Mouse (Mus musculus): ENCODE measurements around the gene Vwa7. TPM values are rescaled to one million over a fixed set of nuclear protein-coding genes. Genes with fewer than 3 reads are reported as not detected.

Gene Vwa7
- total RNA-seq, 2 experiments from 2014 or later, result 0.15 to 0.22 TPM

- DNase-seq (ENCODE audit: low spot score in 2 of 2), result no peak
Measured at GRCm38 (mm10) chr17:35044904-35045806, 28.8 kb downstream of the Vwa7 start.

DNA sequence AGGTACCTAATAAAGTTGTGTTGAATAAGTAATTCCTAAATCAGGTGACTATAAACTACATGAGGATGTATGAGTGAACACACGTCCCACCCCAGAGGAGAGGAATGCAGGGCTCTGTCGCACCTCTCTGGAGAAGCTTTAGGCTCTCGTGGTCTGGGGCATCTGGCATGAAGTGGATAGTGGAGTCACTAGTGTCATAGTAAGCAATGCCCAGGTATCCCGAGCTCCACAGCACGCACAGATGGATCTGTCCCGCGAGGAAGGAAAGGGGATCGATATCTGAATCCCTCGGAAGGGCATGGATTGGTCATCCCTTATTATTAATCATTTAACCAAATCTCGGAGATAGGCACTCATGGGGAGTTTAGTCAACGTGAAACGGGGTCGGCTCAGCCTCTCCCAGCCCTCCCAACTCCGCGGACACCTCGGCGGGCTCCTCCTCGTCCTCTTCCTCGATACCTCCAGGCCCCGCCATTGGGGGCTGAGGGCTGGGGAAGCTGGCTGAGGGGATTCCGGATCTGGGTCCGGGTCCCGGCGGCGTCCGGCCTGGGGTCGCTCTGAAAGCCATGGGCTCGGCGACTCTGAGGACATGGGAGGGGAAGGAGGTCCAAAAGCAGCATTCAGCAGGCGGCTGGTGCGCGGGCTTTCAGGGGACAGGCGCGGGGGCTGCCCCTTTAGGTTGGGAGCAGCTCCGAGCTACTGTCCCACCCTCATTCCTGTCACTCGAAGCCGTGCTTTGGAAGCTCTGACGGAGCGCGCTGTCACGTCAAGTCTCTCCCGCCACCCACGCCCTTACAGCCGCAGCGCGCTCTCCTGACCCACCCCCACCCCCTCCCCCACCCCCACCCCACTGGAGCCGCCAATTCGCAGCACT is 29.7 kb downstream of the Vwa7 start:
- no peak for DNase-seq (ENCODE audit: low spot score in 2 of 2)

DNA sequence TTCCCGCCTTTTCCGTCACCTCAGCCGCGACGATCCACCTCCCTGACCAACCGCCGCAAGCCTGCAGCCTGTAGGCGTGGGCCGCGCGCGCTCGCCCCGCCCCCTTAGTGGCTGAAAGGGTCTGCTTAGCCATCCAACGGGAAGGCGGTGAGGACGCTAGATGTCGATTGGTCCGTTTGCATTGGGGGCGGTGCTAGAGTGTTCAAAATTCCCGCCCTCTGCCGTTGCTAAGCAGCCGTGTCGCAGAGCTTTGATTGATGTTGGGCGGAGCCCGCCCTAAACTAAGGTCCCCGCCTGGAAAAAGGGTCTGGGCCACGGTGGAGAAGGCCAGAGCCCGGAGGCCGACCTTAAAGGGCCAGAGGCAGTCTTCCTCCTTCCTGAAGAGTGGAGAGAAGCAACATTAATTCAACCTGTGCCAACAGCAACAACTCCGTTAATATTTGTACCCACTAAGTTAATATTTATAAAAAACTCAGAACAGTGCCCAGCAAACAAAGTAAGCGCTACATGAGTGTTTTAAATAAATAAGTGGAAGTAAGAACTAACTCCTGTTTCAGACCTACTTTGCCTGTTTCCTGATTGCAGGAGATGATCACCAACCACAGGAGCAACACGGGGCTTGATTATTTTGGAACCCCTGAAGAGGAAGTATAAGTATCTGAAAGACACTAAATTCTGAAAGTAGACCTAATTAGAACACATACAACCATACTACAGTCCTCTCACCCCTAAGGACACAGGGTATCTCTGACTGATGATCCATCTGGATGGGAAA is 30.5 kb downstream of the Vwa7 start, which contains the start of gene Msh5:
Msh5 (minus strand) TSS at position 65 of the 775 bp plus-strand sequence.
- peak; percentile 83 to 93 for DNase-seq (ENCODE audit: low spot score in 2 of 2)

DNA sequence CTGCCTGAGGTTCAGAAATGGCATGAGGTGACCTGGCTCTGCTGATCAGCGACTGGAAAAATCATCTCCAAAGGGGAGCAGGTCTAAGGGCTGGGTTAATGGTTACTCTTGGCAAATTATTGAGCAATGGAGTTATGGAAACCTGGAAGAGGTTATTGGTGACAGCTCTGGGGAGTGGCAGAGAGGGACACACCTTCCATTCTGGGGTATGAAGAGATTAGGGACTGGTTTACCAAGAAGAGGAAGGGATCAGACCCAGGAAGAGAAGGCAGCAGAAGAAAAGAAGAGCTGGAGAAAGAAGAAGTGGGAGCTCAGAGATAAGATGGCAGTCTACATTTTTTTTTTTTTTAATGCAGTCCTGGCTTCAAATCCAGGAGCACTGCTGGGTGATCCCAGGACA is 31.3 kb downstream of the Vwa7 start:
- DNase-seq (ENCODE audit: low spot score in 2 of 2), result no peak

- DNase-seq (ENCODE audit: low spot score in 2 of 2), result no peak
Measured at GRCm38 (mm10) chr17:35048149-35048931, 32.0 kb downstream of the Vwa7 start.

DNA sequence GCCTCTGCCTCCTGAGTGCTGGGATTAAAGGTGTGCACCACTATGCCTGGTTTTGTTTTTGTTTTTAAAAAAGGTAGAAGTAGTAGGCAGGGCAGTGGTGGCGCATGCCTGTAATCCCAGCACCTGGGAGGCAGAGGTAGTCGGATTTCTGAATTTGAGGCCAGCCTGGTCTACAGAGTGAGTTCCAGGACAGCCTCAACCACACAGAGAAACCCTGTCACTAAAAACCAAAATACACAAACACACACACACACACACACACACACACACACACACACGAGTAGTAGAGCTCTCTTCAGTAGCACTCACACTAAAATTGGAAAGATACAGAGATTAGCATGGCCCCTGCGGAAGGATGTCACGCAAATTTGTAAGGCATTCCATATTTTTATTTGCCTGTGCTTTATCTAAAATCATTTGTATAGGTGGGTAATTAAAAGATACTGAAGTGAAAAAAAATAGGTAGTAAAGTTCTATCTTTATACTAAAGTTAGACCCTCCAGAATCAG is 32.6 kb downstream of the Vwa7 start:
- no peak for DNase-seq (ENCODE audit: low spot score in 2 of 2)

GRCm38 (mm10) chr17:35049561-35050016 is 33.2 kb downstream of the Vwa7 start, which contains the start of gene Clic1:
Gene Clic1, plus strand, starts transcription at chr17:35049966.
- no peak for DNase-seq (ENCODE audit: low spot score in 2 of 2)

DNA sequence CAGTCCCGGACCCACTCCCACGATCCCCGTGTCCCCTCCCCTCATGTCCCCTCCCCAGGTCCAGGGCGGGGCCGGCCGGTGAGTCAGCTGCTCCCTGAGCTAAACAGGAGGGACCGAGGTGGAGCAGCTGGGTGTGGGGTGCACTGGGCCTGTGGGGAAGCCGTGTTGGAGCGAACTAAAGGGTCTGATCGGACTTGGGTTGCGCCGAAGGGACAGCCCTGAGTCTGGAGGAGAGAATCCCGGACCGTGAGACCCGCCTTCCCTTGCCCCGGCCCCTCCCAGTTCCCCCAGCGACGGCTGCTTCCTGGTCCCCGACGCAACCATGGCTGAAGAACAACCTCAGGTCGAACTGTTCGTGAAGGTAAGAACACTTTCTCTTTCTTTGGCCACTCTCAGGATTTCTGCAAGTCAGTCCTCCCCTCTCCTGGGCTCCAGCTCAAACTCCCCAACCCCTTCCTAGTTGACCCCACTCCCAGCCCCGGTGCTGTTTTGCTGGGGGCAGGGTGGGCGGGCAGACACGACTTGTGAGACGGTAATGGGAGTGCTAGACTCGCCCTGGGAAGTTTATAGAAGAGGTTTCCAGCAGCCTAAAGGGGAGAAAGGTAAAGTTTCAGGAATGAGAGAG is 33.9 kb downstream of the Vwa7 start:
- DNase-seq (ENCODE audit: low spot score in 2 of 2), result no peak

- DNase-seq (ENCODE audit: low spot score in 2 of 2), result no peak
Measured at GRCm38 (mm10) chr17:35051156-35052086, 35.0 kb downstream of the Vwa7 start.

- DNase-seq (ENCODE audit: low spot score in 2 of 2), result no peak
Measured at GRCm38 (mm10) chr17:35052271-35052798, 36.0 kb downstream of the Vwa7 start.

DNA sequence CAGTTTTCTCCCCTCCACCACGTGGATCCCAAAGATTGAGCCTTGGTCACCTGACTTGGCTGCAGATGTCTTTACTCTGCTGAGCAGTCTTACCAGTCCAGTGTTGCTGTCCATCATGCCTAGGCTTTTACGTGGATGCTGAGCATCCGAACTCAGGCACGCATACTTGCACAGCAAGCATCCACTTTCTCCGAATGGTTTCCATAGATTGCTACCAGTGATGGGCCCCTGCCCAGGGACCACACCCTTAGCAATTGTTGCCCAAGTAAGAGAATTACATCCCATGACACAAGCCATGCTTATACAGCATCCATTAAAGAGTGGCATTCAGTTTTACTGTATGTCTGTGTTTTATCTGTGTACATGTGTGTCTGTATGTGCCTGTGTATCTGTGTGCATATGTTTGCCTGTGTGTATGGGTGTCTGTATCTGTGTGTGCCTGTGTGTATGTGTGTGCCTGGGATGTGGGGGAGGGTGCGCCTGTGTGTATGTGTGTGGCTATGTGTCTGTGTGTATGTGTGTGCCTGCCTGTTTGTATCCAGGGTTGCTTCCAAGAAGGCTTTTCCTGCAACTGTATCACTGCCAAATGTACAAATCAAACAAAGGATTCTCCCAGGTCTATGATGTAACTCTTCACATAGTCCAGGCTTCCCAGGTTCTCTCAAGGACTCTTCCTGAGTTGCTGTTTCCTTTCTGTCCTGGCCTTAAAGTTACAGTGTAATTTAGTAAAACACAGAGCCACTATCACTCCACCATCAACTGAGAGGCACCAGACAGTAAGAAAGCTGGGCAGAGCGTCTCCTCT is 39.5 kb downstream of the Vwa7 start:
- DNase-seq (ENCODE audit: low spot score in 2 of 2), result no peak

DNA sequence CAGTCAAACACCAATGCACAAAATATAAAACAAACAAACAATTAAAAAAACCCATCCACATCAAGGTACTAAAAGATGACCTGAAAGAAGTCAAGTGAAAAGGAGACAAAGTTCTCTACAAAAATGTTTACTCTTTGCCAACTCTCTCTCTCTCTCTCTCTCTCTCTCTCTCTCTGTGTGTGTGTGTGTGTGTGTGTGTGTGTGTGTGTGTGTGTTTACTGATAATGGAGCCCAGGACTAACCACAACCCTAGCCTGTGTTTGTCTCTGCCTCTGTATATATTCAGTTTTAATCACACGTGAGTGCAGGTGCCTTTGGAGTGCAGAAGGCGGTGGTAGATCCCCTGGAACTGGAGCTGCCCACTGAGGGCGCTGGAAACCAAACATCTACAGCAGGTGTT is 40.7 kb downstream of the Vwa7 start:
- no peak for DNase-seq (ENCODE audit: low spot score in 2 of 2)

DNA sequence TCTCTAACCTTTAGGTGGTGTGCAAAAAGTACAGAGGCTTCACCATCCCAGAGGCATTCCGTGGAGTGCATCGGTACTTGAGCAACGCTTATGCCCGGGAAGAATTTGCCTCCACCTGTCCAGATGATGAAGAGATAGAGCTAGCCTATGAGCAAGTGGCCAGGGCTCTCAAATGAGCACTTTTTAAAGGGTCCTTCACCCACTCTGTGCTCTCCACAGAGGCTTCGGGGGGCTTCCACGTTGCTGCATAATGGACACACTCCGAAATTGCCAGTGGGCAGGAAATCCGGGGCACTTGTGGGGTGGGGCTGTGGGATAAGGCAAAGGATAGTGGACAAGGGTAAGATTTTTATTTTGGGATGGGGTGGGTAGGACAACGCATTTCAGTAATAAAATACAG is 41.9 kb downstream of the Vwa7 start:
- DNase-seq (ENCODE audit: low spot score in 2 of 2), result no peak

GRCm38 (mm10) chr17:35058911-35059892 is 42.8 kb downstream of the Vwa7 start, which contains the start of gene Ddah2:
Gene Ddah2, plus strand, starts transcription at chr17:35059035.
- DNase-seq (ENCODE audit: low spot score in 2 of 2), result peak; percentile 39 to 66

GRCm38 (mm10) chr17:35060071-35060470 is 43.7 kb downstream of the Vwa7 start:
- no peak for DNase-seq (ENCODE audit: low spot score in 2 of 2)

GRCm38 (mm10) chr17:35060737-35061297 is 44.4 kb downstream of the Vwa7 start:
- DNase-seq (ENCODE audit: low spot score in 2 of 2), result no peak
